Mouse (Mus musculus) kidney, postnatal 14 days (tissue): ENCODE data around the gene Hsdl2.

Experiments used
- DNase-seq: peaks from one replicate; pipeline ENCODE4 v3.0.0; 2022; ENCODE audit warnings: mixed read lengths

Gene Hsdl2

DNA sequence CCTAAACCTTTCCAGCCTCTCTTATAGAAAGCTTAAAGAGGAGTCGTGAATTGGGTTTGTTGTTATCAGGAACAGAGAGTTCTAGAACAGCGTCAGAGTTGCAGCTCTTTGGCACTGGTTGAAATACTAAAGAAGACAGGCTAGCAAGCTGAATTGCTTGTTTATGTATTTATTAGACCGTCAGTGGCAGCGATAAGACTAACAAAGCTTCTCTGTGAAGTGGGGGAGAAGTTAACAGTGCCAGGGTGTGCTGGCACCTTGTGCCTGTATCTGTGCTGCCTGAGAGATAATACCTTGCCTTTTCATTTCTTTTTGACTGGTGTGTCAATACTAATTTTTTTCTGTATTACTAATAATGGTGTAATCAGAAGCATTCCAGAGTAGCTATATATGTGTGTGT is 46.9 kb downstream of the Hsdl2 start:
- DNase-seq = no peak

DNA sequence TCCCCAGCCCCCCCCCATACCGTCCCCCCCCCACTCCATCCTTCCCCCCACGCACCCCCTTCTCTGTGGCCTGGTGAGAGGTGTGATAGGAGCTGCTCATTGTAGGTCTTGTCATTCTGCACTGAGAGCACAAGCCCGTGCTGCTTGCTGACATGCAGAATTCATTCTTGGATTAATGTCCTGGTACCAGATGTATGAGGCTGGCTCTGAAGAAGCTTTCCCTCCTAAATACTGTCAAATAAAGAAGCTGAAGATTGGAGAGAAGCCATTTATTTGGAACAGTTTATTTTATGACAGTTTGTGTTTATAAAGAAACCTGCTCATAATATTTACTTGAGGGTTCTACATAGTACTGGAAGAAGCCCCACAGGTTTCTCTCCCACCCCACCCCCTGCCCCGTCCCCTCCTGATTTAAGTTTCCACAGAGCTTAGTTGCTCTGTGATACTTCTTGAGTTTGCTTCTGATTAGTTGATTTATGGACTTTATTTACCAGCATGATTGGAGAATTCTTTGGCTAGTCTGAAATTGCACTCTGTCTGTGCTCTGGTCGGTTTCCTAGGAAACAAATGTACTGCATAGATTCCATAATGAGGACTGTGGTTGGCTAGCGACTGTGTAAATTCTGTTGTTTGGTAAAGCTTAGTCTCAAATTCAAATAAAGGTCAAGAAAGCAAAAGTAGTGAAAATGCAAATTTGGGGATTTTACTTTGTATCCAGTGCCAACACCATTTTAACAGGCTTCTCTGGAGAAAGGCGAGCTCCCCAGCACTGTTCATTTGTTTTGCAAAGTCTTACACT is 47.9 kb downstream of the Hsdl2 start:
- DNase-seq = no peak

- no peak for DNase-seq
Observed at GRCm38 (mm10) chr4:59630122-59630521, 48.8 kb downstream of the Hsdl2 start.

DNA sequence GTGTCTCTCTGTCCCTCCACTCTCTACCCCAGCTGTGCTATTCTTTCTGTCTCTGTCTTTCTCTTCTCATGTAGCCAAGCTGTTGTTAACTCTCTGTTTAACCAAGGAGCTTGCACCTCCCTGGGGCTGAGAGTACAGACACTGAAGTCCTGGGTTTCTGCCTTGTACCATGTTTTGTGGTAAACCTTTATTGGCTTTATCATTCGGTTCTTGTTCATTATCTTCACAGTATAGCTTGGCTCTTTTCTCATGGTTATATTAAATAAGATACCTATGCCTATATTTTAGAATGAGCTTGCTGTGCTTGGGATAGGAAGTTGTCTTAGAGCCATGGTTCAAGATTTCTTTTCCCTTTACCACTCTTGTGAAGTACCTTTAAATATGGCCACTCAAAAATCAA is 53.2 kb downstream of the Hsdl2 start:
- DNase-seq = no peak

DNA sequence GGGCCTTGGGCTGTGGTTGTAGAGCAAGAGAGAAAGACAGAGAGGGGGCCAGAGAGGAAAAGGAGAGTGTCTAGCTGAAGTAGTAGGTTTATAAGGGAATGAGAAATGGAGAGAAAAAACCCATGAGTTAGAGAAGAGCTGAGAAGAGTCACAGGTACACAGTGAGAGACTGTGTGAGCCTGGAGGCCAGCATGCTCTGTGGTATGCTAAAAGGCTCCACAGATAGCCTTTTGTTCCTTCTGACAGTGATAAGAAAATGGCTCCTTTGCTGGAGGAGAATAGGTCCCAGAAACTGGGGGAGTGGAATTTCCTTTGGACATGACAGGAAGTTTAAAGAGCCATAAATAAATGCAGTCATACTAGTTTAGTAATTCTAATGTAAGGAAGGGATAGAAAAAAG is 57.8 kb downstream of the Hsdl2 start:
- DNase-seq = no peak

- DNase-seq = no peak
Observed at GRCm38 (mm10) chr4:59640720-59641119, 59.4 kb downstream of the Hsdl2 start.

DNA sequence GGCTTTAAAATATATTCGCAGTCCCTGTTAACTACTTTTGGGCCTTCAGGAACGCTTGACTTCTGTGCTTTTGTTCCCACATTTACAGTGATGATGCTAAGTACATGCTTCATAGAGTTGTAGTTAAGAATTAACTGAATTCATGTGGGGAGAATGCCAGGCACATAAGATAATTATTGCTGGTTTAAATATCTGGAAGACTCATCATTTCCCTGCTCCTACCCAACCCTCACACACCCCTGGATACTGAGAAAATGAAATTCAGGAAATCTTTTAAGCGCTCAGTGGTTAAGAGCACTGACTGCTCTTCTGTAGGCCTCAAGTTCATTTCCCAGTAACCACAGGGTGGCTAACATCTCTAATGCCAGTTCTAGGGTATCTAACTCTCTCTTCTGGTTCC is 60.7 kb downstream of the Hsdl2 start:
- DNase-seq = peak; percentile 28

DNA sequence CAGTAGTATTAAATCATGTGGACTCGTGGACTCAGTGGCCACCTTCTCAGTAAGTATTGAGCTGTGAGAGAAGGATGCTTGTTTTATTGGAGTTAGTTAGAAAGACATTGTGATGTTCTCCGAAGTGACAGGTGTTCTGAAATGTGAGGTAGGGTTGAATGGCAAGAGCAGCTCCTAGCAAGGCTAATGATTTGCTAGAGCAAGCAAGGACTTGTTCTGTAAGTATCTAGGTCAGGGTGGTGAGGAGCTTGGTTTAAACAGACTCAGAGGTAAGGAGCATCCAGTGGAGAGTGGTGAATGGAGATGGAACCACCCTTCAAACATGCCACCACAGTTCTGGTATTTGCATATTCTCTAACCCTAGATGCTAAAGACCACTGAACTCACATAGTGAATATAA is 61.3 kb downstream of the Hsdl2 start:
- peak; percentile 44 for DNase-seq

DNA sequence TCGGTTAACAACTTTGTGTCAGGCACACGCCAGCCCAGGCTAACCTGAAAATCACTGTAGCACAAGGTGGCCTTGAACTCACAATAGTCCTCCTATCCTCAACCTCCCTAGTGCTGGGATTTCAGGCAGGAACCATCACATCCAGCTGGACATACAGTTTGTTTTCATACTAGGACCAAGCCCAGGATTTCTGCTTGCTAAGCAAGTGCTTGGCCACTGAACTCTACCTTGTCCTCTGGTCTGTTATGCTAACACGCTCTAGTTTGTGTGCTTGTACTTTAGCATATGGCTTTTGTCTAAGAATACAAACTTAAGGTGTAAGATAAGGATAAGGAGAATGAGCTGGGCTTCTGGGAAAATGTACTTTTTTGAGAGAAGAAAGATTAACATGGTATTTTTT is 63.1 kb downstream of the Hsdl2 start:
- DNase-seq = peak; percentile 42

- no peak for DNase-seq
Observed at GRCm38 (mm10) chr4:59644992-59645391, 63.6 kb downstream of the Hsdl2 start.

DNA sequence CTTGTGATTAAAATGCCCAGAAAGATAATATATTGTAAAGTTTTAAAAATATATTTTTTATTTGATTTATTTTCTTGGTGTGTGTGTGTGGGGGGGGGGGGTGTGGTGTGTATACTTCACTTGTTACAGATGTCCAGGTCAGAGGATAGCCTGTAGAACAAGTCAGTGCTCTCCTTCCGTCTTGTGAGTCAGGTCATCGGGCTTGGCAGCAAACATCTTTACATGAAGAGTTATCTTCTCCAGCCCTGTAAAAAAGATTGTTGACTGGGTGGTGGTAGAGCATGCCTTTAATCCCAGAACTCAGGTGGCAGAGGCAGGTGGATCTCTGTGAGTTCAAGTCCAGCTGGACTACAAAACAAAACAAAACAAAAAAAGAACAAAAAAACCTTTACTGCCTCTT is 64.2 kb downstream of the Hsdl2 start:
- no peak for DNase-seq

DNA sequence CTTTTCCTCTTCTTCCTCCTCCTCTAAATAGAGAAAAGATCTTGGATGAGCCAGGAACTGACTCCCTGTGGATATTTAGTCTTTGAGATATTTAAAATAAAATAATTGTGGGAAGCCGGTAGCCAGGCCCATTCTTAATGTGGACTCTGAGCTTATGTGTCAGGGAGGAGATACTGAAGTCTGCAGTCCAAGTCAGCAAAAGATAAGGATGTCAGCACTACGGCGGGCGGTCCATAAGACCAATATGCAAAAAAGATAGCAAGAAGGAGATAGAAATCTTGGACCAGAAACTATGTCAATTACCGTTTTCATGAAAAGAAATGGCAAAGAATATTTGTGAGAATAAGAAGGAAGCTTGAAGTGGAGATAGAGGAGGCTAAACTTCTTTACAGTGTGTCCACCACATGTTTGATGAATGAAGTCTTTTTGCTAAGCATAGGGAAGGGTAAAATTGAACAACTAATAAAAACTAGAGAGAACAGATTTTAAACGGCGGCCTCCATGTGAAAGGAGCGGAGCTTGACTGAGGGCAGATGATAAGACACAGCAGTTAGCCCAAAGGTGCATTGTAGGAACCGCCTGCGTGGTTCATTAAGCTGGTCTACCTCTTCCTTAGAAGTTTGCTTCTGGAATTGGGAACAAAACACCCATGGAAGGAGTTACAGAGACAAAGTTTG is 64.8 kb downstream of the Hsdl2 start:
- DNase-seq = no peak

- DNase-seq = no peak
Observed at GRCm38 (mm10) chr4:59649119-59649518, 67.8 kb downstream of the Hsdl2 start.

DNA sequence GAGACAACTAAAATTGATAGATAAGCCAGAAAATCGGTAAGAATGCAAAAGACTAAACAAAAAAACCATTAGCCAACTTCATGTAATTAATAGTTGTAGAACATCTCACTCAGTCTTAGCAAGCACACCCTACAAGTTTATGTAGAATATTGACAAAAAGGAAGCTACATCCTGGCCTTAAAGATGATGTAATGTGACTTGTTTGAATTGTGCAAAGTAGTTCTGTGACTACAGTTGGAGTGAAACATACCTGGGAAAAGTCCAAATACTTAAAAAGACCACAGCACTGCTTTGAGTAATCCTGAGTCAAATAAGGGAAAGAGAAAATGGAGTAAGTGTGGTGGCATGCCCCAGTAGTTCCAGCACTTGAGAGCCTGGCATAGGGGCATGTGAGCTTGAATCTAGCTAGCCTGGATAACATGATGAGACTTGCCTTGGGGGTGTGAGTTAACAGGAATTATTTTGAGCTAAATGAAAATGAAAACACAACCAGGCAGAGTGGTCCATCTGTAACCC is 70.9 kb downstream of the Hsdl2 start:
- no peak for DNase-seq

GRCm38 (mm10) chr4:59656061-59656642 is 74.8 kb downstream of the Hsdl2 start:
- no peak for DNase-seq

DNA sequence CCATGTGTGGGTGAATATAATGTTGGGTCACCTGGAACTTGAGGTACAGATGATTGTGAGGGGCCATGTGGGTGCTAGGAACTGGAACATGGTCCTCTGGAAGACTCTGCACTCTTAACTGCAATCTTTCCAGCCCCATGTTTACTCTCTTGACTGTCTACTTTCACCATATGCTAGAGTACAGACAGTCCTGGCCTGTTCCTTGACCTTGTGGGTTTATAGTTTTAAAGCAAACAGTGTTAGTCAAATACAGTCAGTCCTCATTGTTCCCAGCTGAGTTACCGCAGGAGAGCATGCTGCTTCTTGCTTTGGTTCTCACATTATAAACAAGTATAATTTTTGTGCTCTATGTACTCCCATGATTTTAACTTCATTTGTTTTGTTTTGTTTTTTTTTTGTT is 80.8 kb downstream of the Hsdl2 start:
- DNase-seq = no peak

GRCm38 (mm10) chr4:59663451-59663850 is 82.1 kb downstream of the Hsdl2 start:
- no peak for DNase-seq

- no peak for DNase-seq
Observed at GRCm38 (mm10) chr4:59666550-59667317, 85.4 kb downstream of the Hsdl2 start.

- no peak for DNase-seq
Observed at GRCm38 (mm10) chr4:59668050-59668449, 86.7 kb downstream of the Hsdl2 start.
